Mouse (Mus musculus) gastrocnemius, postnatal 4 days (tissue): ENCODE measurements around the gene Panx1. TPM values are rescaled to one million over a fixed set of nuclear protein-coding genes. Genes with fewer than 3 reads are reported as not detected.

Experiments
- DNase-seq, 2 experiments: peaks; one replicate each; pipeline ENCODE4 v3.0.0; 2021 to 2022; ENCODE audit warnings: low spot score in 2 of 2, mixed read lengths in 2 of 2
- total RNA-seq, 2 experiments: library from RNA; stranded (reverse); gene quantifications; 2 replicates each; pipeline ENCODE4 v1.2.3; 2021

Panx1 gene
- total RNA-seq, 2 experiments from 2014 or later = 37.5 to 42.5 TPM

GRCm38 (mm10) chr9:14974251-14975232, 70.7 kb downstream of the Panx1 start:
- no peak for DNase-seq

- no peak for DNase-seq
Observed at GRCm38 (mm10) chr9:14973762-14974161, 71.5 kb downstream of the Panx1 start.

- no peak for DNase-seq
Observed at GRCm38 (mm10) chr9:14970805-14971525, 74.3 kb downstream of the Panx1 start.

- no peak for DNase-seq
Observed at GRCm38 (mm10) chr9:14970211-14970610, 75.1 kb downstream of the Panx1 start.

GRCm38 (mm10) chr9:14967598-14967997, 77.7 kb downstream of the Panx1 start:
- DNase-seq = no peak

GRCm38 (mm10) chr9:14966787-14967186, 78.5 kb downstream of the Panx1 start:
- DNase-seq = no peak

GRCm38 (mm10) chr9:14965368-14965767, 79.9 kb downstream of the Panx1 start:
- no peak for DNase-seq

- no peak for DNase-seq
Observed at GRCm38 (mm10) chr9:14962769-14963168, 82.5 kb downstream of the Panx1 start.

GRCm38 (mm10) chr9:14954659-14955058, 90.6 kb downstream of the Panx1 start:
- no peak for DNase-seq

Other genes starting within 250 kb of the Panx1 start
- gene Gpr83, start 185.3 kb downstream of the Panx1 start, total RNA-seq = 1 to 10 TPM in 1 of 2 experiments, under 1 TPM in 1; 0.75 to 1.1 TPM
- gene Izumo1r, start 141.5 kb downstream of the Panx1 start, total RNA-seq = not detected
- under 1 TPM; 0.54 to 0.71 TPM for gene Hephl1, start 66.6 kb upstream of the Panx1 start, total RNA-seq
- gene Vstm5, start 193.6 kb upstream of the Panx1 start, total RNA-seq = 1 to 10 TPM in 1 of 2 experiments, under 1 TPM in 1; 0.81 to 1.3 TPM
- gene Med17, start 234.5 kb upstream of the Panx1 start, total RNA-seq = 10 to 100 TPM; 19.8 to 26.0 TPM